Mouse (Mus musculus) E14TG2a.4 (cell line): ENCODE measurements around the gene Naa38.

Experiments used
- CTCF ChIP-seq: conservative IDR thresholded peaks from 2 replicates; pipeline ENCODE4 v1.5.1; 2014; ENCODE audit warnings: low read length
- NANOG ChIP-seq: IDR thresholded peaks from 2 replicates; pipeline ENCODE4 v1.6.1; 2014; ENCODE audit warnings: borderline replicate concordance, low read length, mixed read lengths
- POU5F1 ChIP-seq: IDR thresholded peaks from 2 replicates; pipeline ENCODE4 v1.6.1; 2014; ENCODE audit warnings: low read length, borderline replicate concordance

- TF ChIP-seq CTCF (no peak), NANOG (no peak), POU5F1 (no peak)
These were observed 27.5 kb upstream of the Naa38 start for GRCm38 (mm10) chr11:69367616-69368355.
